15 mouse cellular contexts compared by ENCODE assay signal in genomic region chr7:142895223-142895840, GRCm38 (mm10). TPM values are rescaled to one million over a fixed set of nuclear protein-coding genes. Genes with fewer than 3 reads are reported as not detected.
DNase-seq lines count a peak whose midpoint lies in the region; ATAC-seq and TF ChIP-seq lines count a peak whose summit lies in the region.
"Had no signal": no experiment of that assay in that cellular context is flagged by ENCODE, and none has a peak within 500 bp of the region (broad histone marks: within the 10 kb centered on the region; RNA-seq: fewer than 3 reads in every experiment).

No protein-coding gene starts in this region.

- no peak overlapping the region for H3K27ac ChIP-seq in forebrain, embryonic 10.5 days
- no peak overlapping the region for H3K27ac ChIP-seq in forebrain, postnatal 0 days (ENCODE audit: low read depth, low read length)
- H3K27ac ChIP-seq in heart, embryonic 10.5 days, result peak overlapping the region; percentile 19; the same call in 1 of the 2 replicates
- H3K27ac ChIP-seq in heart, embryonic 12.5 days (ENCODE audit: poor library complexity, severe bottlenecking), result no peak overlapping the region
- H3K27ac ChIP-seq in kidney, embryonic 15.5 days, result no peak overlapping the region
- H3K27ac ChIP-seq in CH12.LX (ENCODE audit: insufficient read depth, low read depth), result no peak overlapping the region
- H3K27ac ChIP-seq: hindbrain, embryonic 13.5 days; intestine, embryonic 15.5 days; midbrain, embryonic 12.5 days; neural tube, embryonic 15.5 days had no signal

- no peak for TF ChIP-seq POLR2A in CH12.LX (IDR thresholded peaks at IDR 0.05; ENCODE audit: low read depth, low read length)

- TF ChIP-seq CTCF in forebrain, postnatal 0 days (IDR thresholded peaks at IDR 0.05; ENCODE audit: low read depth), result no peak
- no peak for TF ChIP-seq CTCF in CH12.LX (conservative IDR thresholded peaks at IDR 0.05 in 1 of 2, IDR thresholded peaks at IDR 0.05 in 1 of 2; ENCODE audit: low read depth in 2 of 2, low read length in 2 of 2)

- H3K4me1 ChIP-seq in forebrain, embryonic 10.5 days, result peaks cover 31% of the 10 kb centered on the region
- H3K4me1 ChIP-seq in forebrain, postnatal 0 days (ENCODE audit: insufficient read depth), result no peaks in the 10 kb centered on the region
- peaks cover 69% of the 10 kb centered on the region for H3K4me1 ChIP-seq in heart, embryonic 10.5 days
- peaks cover 30% of the 10 kb centered on the region for H3K4me1 ChIP-seq in heart, embryonic 12.5 days (replicated peaks)
- H3K4me1 ChIP-seq in kidney, embryonic 15.5 days, result peaks cover 6% of the 10 kb centered on the region; the same call in 1 of the 2 replicates
- H3K4me1 ChIP-seq in CH12.LX (ENCODE audit: control insufficient read depth in 1 of 2, insufficient read depth in 2 of 2), result peaks cover 7 to 14% of the 10 kb centered on the region in 2 experiments

- peaks cover 63% of the 10 kb centered on the region for H3K27me3 ChIP-seq in forebrain, embryonic 10.5 days (ENCODE audit: poor library complexity, severe bottlenecking)
- H3K27me3 ChIP-seq in forebrain, postnatal 0 days (ENCODE audit: insufficient read depth, low read length), result no peaks in the 10 kb centered on the region; the same call in 1 of the 2 replicates
- H3K27me3 ChIP-seq in heart, embryonic 10.5 days (ENCODE audit: insufficient read depth, poor library complexity, severe bottlenecking), result peaks cover 84% of the 10 kb centered on the region
- H3K27me3 ChIP-seq in heart, embryonic 12.5 days (replicated peaks), result peaks cover 82% of the 10 kb centered on the region
- H3K27me3 ChIP-seq in kidney, embryonic 15.5 days, result peaks cover 29% of the 10 kb centered on the region; the same call in 1 of the 2 replicates
- H3K27me3 ChIP-seq in CH12.LX (replicated peaks), result peaks cover 91% of the 10 kb centered on the region

- no peak for ATAC-seq in forebrain, postnatal 0 days
- no peak for ATAC-seq in heart, embryonic 12.5 days (ENCODE audit: insufficient number of reproducible peaks, low FRiP score)
- no peak for ATAC-seq in kidney, embryonic 15.5 days (replicated peaks; ENCODE audit: low FRiP score)

- H3K79me2 ChIP-seq in CH12.LX (replicated peaks; ENCODE audit: control insufficient read depth, extremely low read depth, insufficient read depth, poor library complexity, severe bottlenecking), result no peaks in the 10 kb centered on the region

- DNase-seq in forebrain, embryonic 10.5 days (ENCODE audit: extremely low spot score, low spot score), result peak; percentile 12
- DNase-seq in forebrain, postnatal 0 days, result no peak
- DNase-seq in heart, embryonic 10.5 days (ENCODE audit: low spot score), result peak; percentile 70
- peak; percentile 12 for DNase-seq in kidney, postnatal 14 days
- no peak for DNase-seq in CH12.LX (ENCODE audit: extremely low read depth)
- no peak for DNase-seq in urinary bladder, adult 18-20 months (ENCODE audit: low spot score in 2 of 2)

- WGBS in forebrain, embryonic 10.5 days, result 85% methylated on average over 18 of the region's 18 CpGs
- 85% methylated on average over 18 of the region's 18 CpGs for WGBS in forebrain, postnatal 0 days
- WGBS in heart, embryonic 10.5 days, result 78% methylated on average over 18 of the region's 18 CpGs
- 73% methylated on average over 18 of the region's 18 CpGs for WGBS in heart, embryonic 12.5 days
- WGBS in kidney, embryonic 15.5 days, result 78% methylated on average over 18 of the region's 18 CpGs

- in situ Hi-C loops in CH12.LX (cut with MboI; ENCODE audit: low pct_ligation_motif_present, low pct_unique_long_range_greater_than_20kb, low sequenced_read_pairs), result no loop called here

- no peaks in the 10 kb centered on the region for H3K9me3 ChIP-seq in forebrain, embryonic 10.5 days
- no peaks in the 10 kb centered on the region for H3K9me3 ChIP-seq in forebrain, postnatal 0 days (ENCODE audit: low read length)
- no peaks in the 10 kb centered on the region for H3K9me3 ChIP-seq in heart, embryonic 10.5 days
- no peaks in the 10 kb centered on the region for H3K9me3 ChIP-seq in heart, embryonic 12.5 days (replicated peaks)
- no peaks in the 10 kb centered on the region for H3K9me3 ChIP-seq in kidney, embryonic 15.5 days (replicated peaks)
- no peaks in the 10 kb centered on the region for H3K9me3 ChIP-seq in CH12.LX (replicated peaks; ENCODE audit: low read length)
- H3K9me3 ChIP-seq: hindbrain, embryonic 13.5 days; intestine, embryonic 15.5 days; midbrain, embryonic 12.5 days; neural tube, embryonic 15.5 days had no signal

- TF ChIP-seq EP300 in CH12.LX (IDR thresholded peaks at IDR 0.05; ENCODE audit: low read length), result no peak

- dilution Hi-C loops in CH12.LX (cut with MboI; ENCODE audit: extremely low pct_ligation_motif_present, extremely low pct_unique_long_range_greater_than_20kb, low sequenced_read_pairs), result no loop called here

- H3K9ac ChIP-seq in forebrain, postnatal 0 days, result no peak overlapping the region
- no peak overlapping the region for H3K9ac ChIP-seq in heart, embryonic 12.5 days
- no peak overlapping the region for H3K9ac ChIP-seq in kidney, embryonic 15.5 days
- peak overlapping the region; percentile 12; the same call in 1 of the 2 replicates for H3K9ac ChIP-seq in CH12.LX (ENCODE audit: insufficient read depth, low read depth)
- H3K9ac ChIP-seq: hindbrain, embryonic 13.5 days; intestine, embryonic 15.5 days; midbrain, embryonic 12.5 days; neural tube, embryonic 15.5 days had no signal

- no peaks in the 10 kb centered on the region for H3K36me3 ChIP-seq in forebrain, embryonic 10.5 days (replicated peaks)
- H3K36me3 ChIP-seq in forebrain, postnatal 0 days (ENCODE audit: insufficient read depth), result no peaks in the 10 kb centered on the region
- H3K36me3 ChIP-seq in heart, embryonic 10.5 days, result no peaks in the 10 kb centered on the region
- H3K36me3 ChIP-seq in heart, embryonic 12.5 days, result no peaks in the 10 kb centered on the region
- no peaks in the 10 kb centered on the region for H3K36me3 ChIP-seq in kidney, embryonic 15.5 days
- no peaks in the 10 kb centered on the region for H3K36me3 ChIP-seq in CH12.LX (replicated peaks in 1 of 2; ENCODE audit: control insufficient read depth in 1 of 2, insufficient read depth in 1 of 2, low read length in 1 of 2)
- H3K36me3 ChIP-seq: hindbrain, embryonic 13.5 days; intestine, embryonic 15.5 days; midbrain, embryonic 12.5 days; neural tube, embryonic 15.5 days had no signal

- no peak overlapping the region for H3K4me3 ChIP-seq in forebrain, embryonic 10.5 days
- H3K4me3 ChIP-seq in forebrain, postnatal 0 days (ENCODE audit: low read depth, low read length), result no peak overlapping the region
- H3K4me3 ChIP-seq in heart, embryonic 10.5 days, result no peak overlapping the region
- no peak overlapping the region for H3K4me3 ChIP-seq in heart, embryonic 12.5 days
- no peak overlapping the region for H3K4me3 ChIP-seq in kidney, embryonic 15.5 days (replicated peaks)
- peak overlapping the region in 1 of 3 experiments; percentile 24 for H3K4me3 ChIP-seq in CH12.LX (replicated peaks in 1 of 3; ENCODE audit: low read depth in 2 of 3, low read length in 2 of 3, poor library complexity in 1 of 3)
- H3K4me3 ChIP-seq: hindbrain, embryonic 13.5 days; intestine, embryonic 15.5 days; midbrain, embryonic 12.5 days; neural tube, embryonic 15.5 days had no signal

- no peak for TF ChIP-seq RAD21 in CH12.LX (IDR thresholded peaks at IDR 0.05; ENCODE audit: low read depth, low read length)

- H3K4me2 ChIP-seq in forebrain, postnatal 0 days (ENCODE audit: low read depth), result no peak overlapping the region
- H3K4me2 ChIP-seq in heart, embryonic 12.5 days, result no peak overlapping the region
- H3K4me2 ChIP-seq in kidney, embryonic 15.5 days, result no peak overlapping the region
- H3K4me2 ChIP-seq in CH12.LX (ENCODE audit: insufficient read depth, low read depth, poor library complexity, severe bottlenecking), result peak overlapping the region; percentile 86
- H3K4me2 ChIP-seq: hindbrain, embryonic 13.5 days; intestine, embryonic 15.5 days; midbrain, embryonic 12.5 days; neural tube, embryonic 15.5 days had no signal

TF ChIP-seq in CH12.LX, 34 proteins besides CTCF, POLR2A, EP300 and RAD21:
- peak; percentile 52; the same call in 1 of the 2 replicates for TF ChIP-seq MEF2A (IDR thresholded peaks at IDR 0.05; ENCODE audit: borderline replicate concordance, low read depth, low read length)
- TF ChIP-seq PAX5 (IDR thresholded peaks at IDR 0.05; ENCODE audit: low read length), result no peak
- no peak for TF ChIP-seq CHD1 (IDR thresholded peaks at IDR 0.05; ENCODE audit: low read depth, low read length)
- TF ChIP-seq RCOR1 (conservative IDR thresholded peaks at IDR 0.05; ENCODE audit: low read depth, low read length), result no peak
- TF ChIP-seq ZC3H11A (IDR thresholded peaks at IDR 0.05; ENCODE audit: low read depth, low read length), result no peak
- TF ChIP-seq SIN3A (IDR thresholded peaks at IDR 0.05; ENCODE audit: low read length), result no peak
- no peak for TF ChIP-seq JUND (conservative IDR thresholded peaks at IDR 0.05; ENCODE audit: low read depth, low read length)
- TF ChIP-seq UBTF (IDR thresholded peaks at IDR 0.05; ENCODE audit: low read depth, low read length), result no peak
- TF ChIP-seq USF2 (conservative IDR thresholded peaks at IDR 0.05; ENCODE audit: low read depth, low read length), result no peak
- no peak for TF ChIP-seq MAFK (IDR thresholded peaks at IDR 0.05; ENCODE audit: insufficient replicate concordance, low read length)
- no peak for TF ChIP-seq ETS1 (conservative IDR thresholded peaks at IDR 0.05; ENCODE audit: low read depth, low read length)
- no peak for TF ChIP-seq TBP (conservative IDR thresholded peaks at IDR 0.05; ENCODE audit: low read depth, low read length)
- peak; percentile 24; the same call in 1 of the 2 replicates for TF ChIP-seq BHLHE40 (IDR thresholded peaks at IDR 0.05; ENCODE audit: low read depth, low read length)
- no peak for TF ChIP-seq GABPA (IDR thresholded peaks at IDR 0.05; ENCODE audit: insufficient replicate concordance, low read depth, low read length)

RNA-seq across cellular contexts. Expression of gene Th, which starts 35.6 kb away (rescaled TPM):
- polyA plus RNA-seq in forebrain, embryonic 10.5 days (2016; fragmentation: Nextera tagmentation; extraction: Ambion mirVana), result 10.9 and 11.9 TPM in 2 replicates
- 7.9 and 15.6 TPM in 2 replicates for total RNA-seq in forebrain, postnatal 0 days (2014; rRNA removed)
- polyA plus RNA-seq in forebrain, postnatal 0 days (2015; fragmentation: Nextera tagmentation; extraction: Ambion mirVana), result 7.9 and 8.9 TPM in 2 replicates
- 2.2 and 2.4 TPM in 2 replicates for polyA plus RNA-seq in heart, embryonic 10.5 days (2016; fragmentation: Nextera tagmentation; extraction: Ambion mirVana)
- 0.60 and 1.0 TPM in 2 replicates for polyA plus RNA-seq in heart, embryonic 12.5 days (2016; fragmentation: Nextera tagmentation; extraction: Ambion mirVana)
- 5.5 and 35.4 TPM in 2 replicates for polyA plus RNA-seq in kidney, embryonic 15.5 days (2015; fragmentation: Nextera tagmentation; extraction: Ambion mirVana)
- total RNA-seq in CH12.LX (2012; rRNA removed) (not detected in 2 replicates), CH12.LX (2014; rRNA removed) (not detected in 2 replicates)
- polyA plus RNA-seq in CH12.LX (2012; ENCODE audit: insufficient read length, low read depth), result not detected in 2 replicates
- total RNA-seq: gastrocnemius, postnatal 36 days; heart, adult 8-10 months; liver, adult 2 months had no signal
- polyA plus RNA-seq: liver, adult 2 months had no signal

Comparison
In these comparisons a context has a peak if more than half of its experiments do, and no peak if none do; other contexts are left out.
1. DNase-seq: peak in forebrain, embryonic 10.5 days (single experiment), heart, embryonic 10.5 days (single experiment) and kidney, postnatal 14 days (single experiment); none in forebrain, postnatal 0 days (single experiment), CH12.LX (single experiment) and urinary bladder, adult 18-20 months (0 of 2).